Mouse (Mus musculus): ENCODE data around the gene Tex12.

The Tex12 gene

DNA sequence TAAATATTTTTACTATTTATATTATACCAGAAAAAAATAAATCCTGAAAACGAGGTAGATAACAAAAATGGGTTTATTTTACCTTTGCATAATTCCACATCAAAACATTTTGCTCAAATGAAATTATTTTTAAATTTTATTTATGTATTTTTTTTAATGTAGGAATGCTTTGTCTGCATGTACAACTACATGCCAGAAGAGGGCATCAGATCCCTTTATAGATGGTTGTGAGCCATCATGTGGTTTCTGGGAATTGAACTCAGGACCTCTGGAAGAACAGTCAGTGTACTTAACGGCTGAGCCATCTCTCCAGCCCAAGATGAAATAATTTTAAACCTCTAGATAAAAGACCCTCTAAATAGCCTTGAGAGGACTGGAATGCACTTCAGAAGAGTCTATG, 39.6 kb downstream of the Tex12 start:
- in situ Hi-C loops (cut with MseI, MboI), result loop anchor here in 1 of 2 experiments (5.0 kb wide), 1 partner anchor 54 kb away; no protein-coding TSS in a partner anchor

GRCm38 (mm10) chr9:50520748-50521147, 40.4 kb downstream of the Tex12 start:
- in situ Hi-C loops (cut with MseI, MboI), result loop anchor here in 1 of 2 experiments (5.0 kb wide), 1 partner anchor 53 kb away; no protein-coding TSS in a partner anchor

GRCm38 (mm10) chr9:50518781-50519180, 42.3 kb downstream of the Tex12 start:
- in situ Hi-C loops (cut with MseI, MboI), result no loop called here

DNA sequence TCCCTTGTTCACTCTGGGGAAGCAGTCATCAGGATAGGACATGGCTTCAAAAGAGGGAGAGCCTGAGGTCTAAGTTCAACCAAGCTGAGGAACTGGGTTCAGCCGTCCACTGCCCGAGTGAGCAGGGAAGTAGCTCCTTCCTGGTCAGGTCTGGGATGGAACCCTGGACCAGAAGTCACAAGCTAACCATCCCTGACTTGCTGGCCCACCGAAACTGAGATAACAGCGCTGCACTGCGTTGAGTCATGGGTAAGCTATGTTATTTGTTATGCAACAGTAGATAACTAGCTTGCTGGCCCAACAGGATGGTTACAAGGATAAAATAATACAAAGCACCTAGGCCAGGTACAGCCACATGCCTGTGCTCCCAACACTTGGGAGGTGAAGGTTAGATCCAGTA, 45.7 kb downstream of the Tex12 start:
- in situ Hi-C loops (cut with MseI, MboI), result no loop called here

- in situ Hi-C loops (cut with MseI, MboI), result no loop called here
Observed at GRCm38 (mm10) chr9:50507570-50507969, 53.6 kb downstream of the Tex12 start.

Data from mouse trophoblast stem cell (cell line).